Mouse (Mus musculus) lung, postnatal 10 days (tissue): ENCODE results near the gene Dip2b.

Experiments
- DNase-seq: peaks from one replicate; pipeline ENCODE4 v3.0.0; 2021

The Dip2b gene

DNA sequence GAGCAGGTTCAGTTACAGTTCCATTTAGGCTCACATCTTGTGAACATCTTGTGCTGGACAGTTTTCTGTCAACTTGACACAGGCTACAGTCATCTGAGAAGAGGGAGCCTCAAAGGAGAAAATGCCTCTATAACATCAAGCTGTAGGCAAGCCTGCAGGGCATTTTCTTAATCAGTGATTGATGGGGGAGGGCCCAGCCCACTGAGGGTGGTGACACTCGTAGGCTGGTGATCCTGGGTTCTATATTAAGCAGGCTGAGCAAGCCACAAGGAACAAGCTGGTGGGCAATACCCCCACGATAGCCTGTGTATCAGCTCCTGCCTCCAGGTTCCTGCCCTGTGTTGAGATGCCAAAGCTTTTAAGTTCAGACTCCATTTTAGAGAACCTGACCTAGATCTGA lies 230.5 kb downstream of the Dip2b start:
- DNase-seq = no peak
